Mouse (Mus musculus) heart, embryonic 11.5 days (tissue): ENCODE results near the gene Myo16. TPM values are rescaled to one million over a fixed set of nuclear protein-coding genes. Genes with fewer than 3 reads are reported as not detected.

Experiments used
- ATAC-seq: fragments of 200-750 bp; cut with Nextera tagmentation; replicated peaks from 2 replicates; pipeline ENCODE4 v1.8.0; 2017; ENCODE audit warnings: moderate library complexity; ENCODE audit not compliant: insufficient number of reproducible peaks, low FRiP score, low TSS enrichment
- H3K27ac ChIP-seq: fragments of 300-500 bp; sonication (generic); 2 replicates; pipeline ENCODE4 v1.5.1; 2014; ENCODE audit warnings: mild to moderate bottlenecking, low read depth, low read length
- H3K27me3 ChIP-seq: fragments of 300-500 bp; sonication (generic); 2 replicates; pipeline ENCODE4 v1.6.1; 2014; ENCODE audit warnings: mild to moderate bottlenecking, low read length, mixed read lengths; ENCODE audit not compliant: control insufficient read depth, insufficient read depth
- H3K36me3 ChIP-seq: fragments of 300-500 bp; sonication (generic); 2 replicates; pipeline ENCODE4 v1.6.1; 2014; ENCODE audit warnings: mild to moderate bottlenecking, low read length, moderate library complexity, mixed read lengths; ENCODE audit not compliant: control insufficient read depth, insufficient read depth
- H3K4me1 ChIP-seq: fragments of 300-500 bp; sonication (generic); 2 replicates; pipeline ENCODE4 v1.6.1; 2014; ENCODE audit warnings: low read length; ENCODE audit not compliant: control insufficient read depth, insufficient read depth
- H3K4me2 ChIP-seq: fragments of 300-500 bp; sonication (generic); 2 replicates; pipeline ENCODE4 v1.6.1; 2014; ENCODE audit warnings: mild to moderate bottlenecking, moderate library complexity
- H3K4me3 ChIP-seq: fragments of 300-500 bp; sonication (generic); 2 replicates; pipeline ENCODE4 v1.5.1; 2014; ENCODE audit warnings: low read depth, low read length
- H3K9ac ChIP-seq: fragments of 300-500 bp; sonication (generic); 2 replicates; pipeline ENCODE4 v1.6.1; 2014; ENCODE audit warnings: mild to moderate bottlenecking, low read depth, low read length, moderate library complexity
- H3K9me3 ChIP-seq: fragments of 300-500 bp; sonication (generic); replicated peaks from 2 replicates; pipeline ENCODE4 v1.6.1; 2016; ENCODE audit warnings: low read length; ENCODE audit not compliant: control insufficient read depth
- WGBS: fragments of 180-500 bp; shearing (Covaris S2); extraction: QIAGEN DNeasy Blood & Tissue Kit; methylation state at CpG from one replicate; pipeline ENCODE4 v1.1.7; 2014; ENCODE audit not compliant: insufficient replicate concordance; 5-methylcytosine and 5-hydroxymethylcytosine counted together
- polyA plus RNA-seq: library from polyadenylated mRNA; unstranded; fragments of >200 nt; fragmentation: Nextera tagmentation; extraction: Ambion mirVana; gene quantifications from 2 replicates; pipeline ENCODE4 v1.2.1, GENCODE M21; 2014

The Myo16 gene
- polyA plus RNA-seq, 1 experiment from 2014 or later = 2.5 TPM

DNA sequence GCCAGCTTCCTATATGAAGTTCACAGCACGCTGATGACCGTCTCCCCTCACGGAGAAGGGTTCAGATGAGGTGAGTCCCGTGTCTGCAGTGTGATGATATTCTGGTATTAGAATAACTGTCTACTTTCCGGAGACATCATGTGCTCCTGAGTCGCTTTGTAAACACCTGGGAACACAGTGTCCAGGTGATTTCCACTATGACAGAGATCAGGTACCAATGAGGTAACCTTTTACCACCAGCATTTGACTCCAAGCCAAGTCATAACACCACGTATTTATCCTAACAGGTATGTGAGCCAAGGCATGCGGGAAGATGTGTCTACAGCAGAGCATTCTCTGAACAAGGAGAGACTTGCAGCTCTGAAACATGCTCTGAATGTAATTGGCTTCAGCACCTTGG is 281.8 kb downstream of the Myo16 start:
- Histone ChIP-seq H3K27me3 (no peaks in the 10 kb centered on the region), H3K9me3 (no peaks in the 10 kb centered on the region), H3K27ac (no peak overlapping the region), H3K4me2 (no peak overlapping the region), H3K36me3 (no peaks in the 10 kb centered on the region), H3K4me3 (no peak overlapping the region), H3K4me1 (no peaks in the 10 kb centered on the region), H3K9ac (no peak overlapping the region)
- 86% methylated on average over 8 of the region's 8 CpGs for WGBS
- ATAC-seq = no peak

DNA sequence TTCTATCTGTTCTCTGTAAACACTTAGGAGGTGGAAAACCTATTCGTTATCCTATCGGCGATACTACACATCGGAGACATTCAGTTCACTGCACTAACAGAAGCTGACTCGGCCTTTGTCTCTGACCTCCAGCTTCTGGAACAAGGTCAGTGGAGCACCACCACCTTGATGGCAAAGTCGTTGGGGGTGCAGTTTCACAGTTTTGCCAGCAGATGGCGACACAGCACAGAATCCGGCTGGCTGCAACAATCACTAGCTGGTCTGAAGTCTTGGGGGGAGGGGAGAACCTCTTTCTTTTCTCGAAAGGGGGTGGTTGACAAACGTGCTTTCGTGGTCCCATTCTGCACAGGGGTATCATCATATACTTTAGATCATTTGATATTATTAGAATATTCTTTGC is 285.1 kb downstream of the Myo16 start:
- Histone ChIP-seq H3K36me3 (no peaks in the 10 kb centered on the region), H3K4me2 (no peak overlapping the region), H3K9ac (no peak overlapping the region), H3K4me1 (no peaks in the 10 kb centered on the region), H3K4me3 (no peak overlapping the region), H3K9me3 (no peaks in the 10 kb centered on the region), H3K27ac (no peak overlapping the region), H3K27me3 (no peaks in the 10 kb centered on the region)
- 18% methylated on average over 11 of the region's 11 CpGs for WGBS
- no peak for ATAC-seq

GRCm38 (mm10) chr8:10439595-10440453 is 286.1 kb downstream of the Myo16 start:
- no peaks in the 10 kb centered on the region for H3K36me3 ChIP-seq
- H3K4me2 ChIP-seq = no peak overlapping the region
- H3K4me3 ChIP-seq = no peak overlapping the region
- H3K9me3 ChIP-seq = no peaks in the 10 kb centered on the region
- 76% methylated on average over 16 of the region's 16 CpGs for WGBS
- no peaks in the 10 kb centered on the region for H3K27me3 ChIP-seq
- no peak for ATAC-seq
- no peak overlapping the region for H3K27ac ChIP-seq
- no peak overlapping the region for H3K9ac ChIP-seq
- no peaks in the 10 kb centered on the region for H3K4me1 ChIP-seq

DNA sequence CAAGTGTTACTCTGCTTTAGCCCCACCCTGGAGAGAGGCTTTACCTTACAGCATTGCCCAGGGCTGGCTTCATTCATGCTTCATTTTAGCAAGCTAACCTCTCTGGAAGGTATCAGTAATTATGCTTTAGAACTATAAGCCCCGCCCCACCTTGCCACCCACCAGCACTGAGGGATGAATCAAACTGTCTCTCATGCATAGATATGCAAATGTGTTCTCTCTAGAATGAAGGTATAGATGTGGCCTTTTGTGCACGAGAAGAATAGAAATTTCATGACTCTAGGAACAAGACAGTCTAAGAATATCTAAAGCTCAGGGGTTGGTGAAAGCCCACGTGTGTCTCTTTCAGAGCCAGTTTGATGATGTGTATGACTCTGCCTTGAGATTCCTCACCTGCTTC is 288.9 kb downstream of the Myo16 start:
- H3K36me3 ChIP-seq = no peaks in the 10 kb centered on the region
- no peak overlapping the region for H3K4me3 ChIP-seq
- no peak overlapping the region for H3K9ac ChIP-seq
- no peaks in the 10 kb centered on the region for H3K9me3 ChIP-seq
- ATAC-seq = no peak
- no peak overlapping the region for H3K4me2 ChIP-seq
- no peak overlapping the region for H3K27ac ChIP-seq
- WGBS = 73% methylated on average over 3 of the region's 3 CpGs
- no peaks in the 10 kb centered on the region for H3K27me3 ChIP-seq
- H3K4me1 ChIP-seq = no peaks in the 10 kb centered on the region

GRCm38 (mm10) chr8:10445011-10445410 is 291.3 kb downstream of the Myo16 start:
- ATAC-seq = no peak
- Histone ChIP-seq H3K27me3 (no peaks in the 10 kb centered on the region), H3K4me1 (no peaks in the 10 kb centered on the region), H3K9ac (no peak overlapping the region), H3K9me3 (no peaks in the 10 kb centered on the region), H3K36me3 (no peaks in the 10 kb centered on the region), H3K4me3 (no peak overlapping the region), H3K4me2 (no peak overlapping the region), H3K27ac (no peak overlapping the region)
- 78% methylated on average over 7 of the region's 7 CpGs for WGBS

- no peak overlapping the region for H3K27ac ChIP-seq
- H3K36me3 ChIP-seq = no peaks in the 10 kb centered on the region
- 79% methylated on average over 14 of the region's 14 CpGs for WGBS
- H3K27me3 ChIP-seq = no peaks in the 10 kb centered on the region
- ATAC-seq = no peak
- H3K9me3 ChIP-seq = no peaks in the 10 kb centered on the region
- no peak overlapping the region for H3K9ac ChIP-seq
- no peaks in the 10 kb centered on the region for H3K4me1 ChIP-seq
- H3K4me3 ChIP-seq = no peak overlapping the region
- no peak overlapping the region for H3K4me2 ChIP-seq
Measured at GRCm38 (mm10) chr8:10448545-10448944, 294.8 kb downstream of the Myo16 start.

DNA sequence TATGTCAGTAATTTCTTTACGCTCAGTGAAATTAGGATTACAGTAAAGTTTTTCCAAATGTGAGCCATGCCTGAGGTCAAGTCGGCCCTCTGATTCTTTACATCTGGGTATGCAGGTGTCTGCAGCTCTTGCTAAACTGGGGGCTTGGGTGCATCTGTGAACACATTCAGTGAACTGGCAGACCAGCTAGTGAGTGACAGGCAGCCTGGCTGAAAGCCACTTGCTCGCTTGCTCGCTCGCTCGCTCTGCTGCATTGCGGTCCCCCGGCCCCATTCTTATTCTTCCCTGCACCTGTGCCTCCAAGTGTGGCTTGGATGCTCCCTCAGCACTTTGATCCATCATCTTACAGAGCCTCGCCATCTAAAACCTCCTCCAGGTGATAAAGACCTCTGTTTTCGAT is 299.3 kb downstream of the Myo16 start:
- 79% methylated on average over 10 of the region's 10 CpGs for WGBS

GRCm38 (mm10) chr8:10458151-10458649 is 304.5 kb downstream of the Myo16 start:
- H3K27ac ChIP-seq = no peak overlapping the region
- no peak overlapping the region for H3K4me3 ChIP-seq
- no peaks in the 10 kb centered on the region for H3K9me3 ChIP-seq
- WGBS = 69% methylated on average over 9 of the region's 9 CpGs
- no peaks in the 10 kb centered on the region for H3K36me3 ChIP-seq
- H3K9ac ChIP-seq = no peak overlapping the region
- no peak overlapping the region for H3K4me2 ChIP-seq
- ATAC-seq = no peak
- no peaks in the 10 kb centered on the region for H3K27me3 ChIP-seq
- no peaks in the 10 kb centered on the region for H3K4me1 ChIP-seq

More for the DNA sequence above, 299.3 kb downstream of the Myo16 start:
- Histone ChIP-seq H3K27me3 (no peaks in the 10 kb centered on the region), H3K4me2 (no peak overlapping the region), H3K4me1 (no peaks in the 10 kb centered on the region), H3K9me3 (no peaks in the 10 kb centered on the region), H3K4me3 (no peak overlapping the region), H3K9ac (no peak overlapping the region), H3K36me3 (no peaks in the 10 kb centered on the region), H3K27ac (no peak overlapping the region)
- no peak for ATAC-seq

DNA sequence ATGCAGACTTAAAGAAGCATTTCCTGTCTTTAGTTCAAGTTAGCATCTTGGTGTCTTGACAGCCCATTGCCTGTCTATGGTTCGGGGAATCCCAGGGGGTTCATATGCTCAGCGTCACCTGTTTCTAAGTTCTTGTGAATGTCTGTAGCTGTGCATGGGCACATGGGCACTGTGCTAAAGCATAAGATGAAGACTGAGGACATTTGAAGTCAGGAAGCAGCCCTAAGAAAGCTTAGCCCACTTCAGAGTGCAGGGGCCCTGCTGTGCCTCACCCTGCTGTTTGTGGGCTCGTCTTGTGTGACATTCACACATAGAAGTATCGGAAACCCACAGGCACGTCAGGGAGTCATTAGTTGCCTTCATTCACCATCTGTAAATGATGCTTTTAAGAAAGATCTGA is 308.6 kb downstream of the Myo16 start:
- ATAC-seq = no peak
- no peaks in the 10 kb centered on the region for H3K36me3 ChIP-seq
- H3K9me3 ChIP-seq = no peaks in the 10 kb centered on the region
- no peak overlapping the region for H3K4me3 ChIP-seq
- H3K27me3 ChIP-seq = no peaks in the 10 kb centered on the region
- H3K4me1 ChIP-seq = no peaks in the 10 kb centered on the region
- H3K9ac ChIP-seq = no peak overlapping the region
- no peak overlapping the region for H3K27ac ChIP-seq
- WGBS = 73% methylated on average over 5 of the region's 5 CpGs
- no peak overlapping the region for H3K4me2 ChIP-seq
